Comparison of ENCODE assay signal across 12 mouse cellular contexts in the genomic region with DNA sequence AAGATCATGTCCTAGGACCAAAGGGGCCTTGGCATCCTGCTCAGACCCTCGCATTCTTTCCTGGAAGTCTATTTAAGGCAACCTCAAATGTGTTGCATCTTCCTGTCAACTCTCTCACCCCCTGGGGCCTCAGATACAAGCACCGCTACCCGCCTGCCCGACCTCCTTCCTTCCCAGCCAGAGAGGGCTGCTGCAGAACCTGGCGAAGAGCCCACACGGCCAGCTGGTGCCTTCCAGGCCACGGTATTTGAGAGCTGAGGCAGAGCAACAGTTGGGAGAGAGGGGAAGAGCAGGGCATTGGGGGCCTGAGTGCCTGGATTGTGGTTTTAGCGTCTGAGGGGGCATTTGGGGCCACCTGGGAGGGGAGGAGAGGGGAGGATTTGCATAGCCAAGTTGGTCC. TPM values are rescaled to one million over a fixed set of nuclear protein-coding genes. Genes with fewer than 3 reads are reported as not detected.
A peak's percentile ranks its signal among the peaks of the same experiment; 100 is the strongest.
DNase-seq lines count a peak whose midpoint lies in the region; ATAC-seq lines count a peak whose summit lies in the region.
"Had no signal": no experiment of that assay in that cellular context is flagged by ENCODE, and none has a peak within 500 bp of the region (broad histone marks: within the 10 kb centered on the region; RNA-seq: fewer than 3 reads in every experiment).

No protein-coding gene starts in this region.

- H3K36me3 ChIP-seq in hindbrain, embryonic 14.5 days (replicated peaks; ENCODE audit: control insufficient read depth, insufficient read depth), result no peaks in the 10 kb centered on the region
- H3K36me3 ChIP-seq in hindbrain, embryonic 16.5 days (ENCODE audit: control insufficient read depth, insufficient read depth, low read length), result no peaks in the 10 kb centered on the region
- H3K36me3 ChIP-seq: G1E; lung, embryonic 15.5 days had no signal

- H3K27ac ChIP-seq in hindbrain, embryonic 14.5 days, result no peak overlapping the region
- no peak overlapping the region for H3K27ac ChIP-seq in hindbrain, embryonic 16.5 days (ENCODE audit: low read depth, low read length)
- H3K27ac ChIP-seq: lung, embryonic 15.5 days had no signal

- no peak for ATAC-seq in hindbrain, embryonic 14.5 days (ENCODE audit: low FRiP score)
- no peak for ATAC-seq in hindbrain, embryonic 16.5 days
- ATAC-seq in common myeloid progenitor, adult 5-6 weeks (replicated peaks; ENCODE audit: low read depth, poor library complexity, severe bottlenecking), result peak; percentile 85

- no peaks in the 10 kb centered on the region for H3K27me3 ChIP-seq in hindbrain, embryonic 14.5 days (ENCODE audit: control insufficient read depth, insufficient read depth, low read length)
- H3K27me3 ChIP-seq in hindbrain, embryonic 16.5 days (replicated peaks; ENCODE audit: control insufficient read depth, insufficient read depth, low read length), result no peaks in the 10 kb centered on the region
- H3K27me3 ChIP-seq: lung, embryonic 15.5 days had no signal

- peak; percentile 66 for DNase-seq in hindbrain, embryonic 14.5 days (ENCODE audit: low spot score)
- DNase-seq in right cerebral cortex, adult 18-20 months, result peak; percentile 23
- no peak for DNase-seq in right cerebral cortex, adult 2 months (ENCODE audit: low spot score in 2 of 2)
- peak; percentile 55 for DNase-seq in thymus, postnatal 0 days (ENCODE audit: low spot score)
- no peak for DNase-seq in adrenal gland, adult 2 months
- no peak for DNase-seq in adrenal gland, adult 8-10 months
- DNase-seq: kidney, adult 2 months had no signal

- H3K4me2 ChIP-seq in hindbrain, embryonic 14.5 days (replicated peaks), result no peak overlapping the region
- no peak overlapping the region for H3K4me2 ChIP-seq in hindbrain, embryonic 16.5 days (ENCODE audit: low read length)
- H3K4me2 ChIP-seq: lung, embryonic 15.5 days had no signal

- no peaks in the 10 kb centered on the region for H3K9me3 ChIP-seq in hindbrain, embryonic 14.5 days (ENCODE audit: control insufficient read depth, low read length)
- H3K9me3 ChIP-seq in hindbrain, embryonic 16.5 days (ENCODE audit: control insufficient read depth, low read length), result no peaks in the 10 kb centered on the region
- H3K9me3 ChIP-seq: lung, embryonic 15.5 days had no signal

- no peaks in the 10 kb centered on the region for H3K4me1 ChIP-seq in hindbrain, embryonic 14.5 days (replicated peaks; ENCODE audit: control insufficient read depth, insufficient read depth, low read length)
- H3K4me1 ChIP-seq in hindbrain, embryonic 16.5 days (ENCODE audit: control insufficient read depth, insufficient read depth, low read depth, low read length), result peaks cover 4% of the 10 kb centered on the region

- no peak overlapping the region for H3K9ac ChIP-seq in hindbrain, embryonic 14.5 days
- no peak overlapping the region for H3K9ac ChIP-seq in hindbrain, embryonic 16.5 days (ENCODE audit: low read depth, low read length)
- H3K9ac ChIP-seq: lung, embryonic 15.5 days had no signal

- 24% methylated on average over 8 of the region's 8 CpGs for WGBS in hindbrain, embryonic 14.5 days
- WGBS in hindbrain, embryonic 16.5 days, result 23% methylated on average over 8 of the region's 8 CpGs

- H3K4me3 ChIP-seq in hindbrain, embryonic 14.5 days (replicated peaks; ENCODE audit: low read length), result no peak overlapping the region
- no peak overlapping the region for H3K4me3 ChIP-seq in hindbrain, embryonic 16.5 days (ENCODE audit: low read length)
- H3K4me3 ChIP-seq: lung, embryonic 15.5 days had no signal

RNA-seq across cellular contexts. Expression of gene Zfp683, which starts 1.1 kb away (rescaled TPM):
- not detected in 2 replicates for polyA plus RNA-seq in hindbrain, embryonic 14.5 days (2014; fragmentation: Nextera tagmentation; extraction: Ambion mirVana)
- polyA plus RNA-seq in hindbrain, embryonic 16.5 days (2015; fragmentation: Nextera tagmentation; extraction: Ambion mirVana), result not detected in 2 replicates
- total RNA-seq in common myeloid progenitor, adult 5-6 weeks (2017), result not detected in 2 replicates
- polyA plus RNA-seq in thymus, postnatal 0 days (2015; fragmentation: Nextera tagmentation; extraction: Ambion mirVana), result 0.57 and 0.60 TPM in 2 replicates
- under 1 TPM in 1 of 2 experiments, not detected in 1; 0.21 TPM for total RNA-seq in adrenal gland, adult 2 months (2021)
- 0.98 and 1.1 TPM in 2 replicates for polyA plus RNA-seq in adrenal gland, adult 2 months (2012; rRNA removed)
- under 1 TPM in 1 of 4 experiments, not detected in 3; 0.40 TPM for total RNA-seq in adrenal gland, adult 8-10 months (2022)
- total RNA-seq: G1E had no signal
- polyA plus RNA-seq: embryonic facial prominence, embryonic 11.5 days; G1E; lung, embryonic 15.5 days had no signal

RNA-seq across cellular contexts. Expression of gene Crybg2, which starts 8.1 kb away (rescaled TPM):
- polyA plus RNA-seq in hindbrain, embryonic 14.5 days (2014; fragmentation: Nextera tagmentation; extraction: Ambion mirVana), result 3.0 and 4.7 TPM in 2 replicates
- polyA plus RNA-seq in hindbrain, embryonic 16.5 days (2015; fragmentation: Nextera tagmentation; extraction: Ambion mirVana), result 3.7 and 5.3 TPM in 2 replicates
- not detected in 2 replicates for total RNA-seq in common myeloid progenitor, adult 5-6 weeks (2017)
- 6.1 and 6.4 TPM in 2 replicates for polyA plus RNA-seq in thymus, postnatal 0 days (2015; fragmentation: Nextera tagmentation; extraction: Ambion mirVana)
- under 1 TPM; 0.14 to 0.46 TPM for total RNA-seq in adrenal gland, adult 2 months (2021)
- 0.12 and 0.21 TPM in 2 replicates for polyA plus RNA-seq in adrenal gland, adult 2 months (2012; rRNA removed)
- not detected for total RNA-seq in adrenal gland, adult 8-10 months (2022)

RNA-seq across cellular contexts. Expression of gene Lin28a, which starts 33.9 kb away (rescaled TPM):
- polyA plus RNA-seq in hindbrain, embryonic 14.5 days (2014; fragmentation: Nextera tagmentation; extraction: Ambion mirVana), result 0.13 and 0.27 TPM in 2 replicates
- polyA plus RNA-seq in hindbrain, embryonic 16.5 days (2015; fragmentation: Nextera tagmentation; extraction: Ambion mirVana), result 0.16 and 0.35 TPM in 2 replicates
- 0.18 TPM in 1 of 2 replicates, not detected in the other for total RNA-seq in common myeloid progenitor, adult 5-6 weeks (2017)
- polyA plus RNA-seq in thymus, postnatal 0 days (2015; fragmentation: Nextera tagmentation; extraction: Ambion mirVana), result 0.04 and 0.13 TPM in 2 replicates
- total RNA-seq in adrenal gland, adult 2 months (2021), result not detected
- polyA plus RNA-seq in adrenal gland, adult 2 months (2012; rRNA removed), result not detected in 2 replicates
- not detected for total RNA-seq in adrenal gland, adult 8-10 months (2022)
- polyA plus RNA-seq: G1E; kidney, adult 2 months had no signal

RNA-seq across cellular contexts. Expression of gene Cd52, which starts 42.3 kb away (rescaled TPM):
- 1.7 and 2.4 TPM in 2 replicates for polyA plus RNA-seq in hindbrain, embryonic 14.5 days (2014; fragmentation: Nextera tagmentation; extraction: Ambion mirVana)
- 1.5 and 1.8 TPM in 2 replicates for polyA plus RNA-seq in hindbrain, embryonic 16.5 days (2015; fragmentation: Nextera tagmentation; extraction: Ambion mirVana)
- 215 and 234 TPM in 2 replicates for total RNA-seq in common myeloid progenitor, adult 5-6 weeks (2017)
- polyA plus RNA-seq in thymus, postnatal 0 days (2015; fragmentation: Nextera tagmentation; extraction: Ambion mirVana), result 1,124 and 1,206 TPM in 2 replicates
- total RNA-seq in adrenal gland, adult 2 months (2021), result 10 to 100 TPM; 17.0 to 23.2 TPM
- polyA plus RNA-seq in adrenal gland, adult 2 months (2012; rRNA removed), result 9.5 and 9.7 TPM in 2 replicates
- 10 to 100 TPM; 13.4 to 23.4 (median 19.6) TPM for total RNA-seq in adrenal gland, adult 8-10 months (2022)

RNA-seq across cellular contexts. Expression of gene Ubxn11, which starts 49.8 kb away (rescaled TPM):
- 17.5 and 22.2 TPM in 2 replicates for polyA plus RNA-seq in hindbrain, embryonic 14.5 days (2014; fragmentation: Nextera tagmentation; extraction: Ambion mirVana)
- polyA plus RNA-seq in hindbrain, embryonic 16.5 days (2015; fragmentation: Nextera tagmentation; extraction: Ambion mirVana), result 21.3 and 21.5 TPM in 2 replicates
- 10.6 and 13.3 TPM in 2 replicates for total RNA-seq in common myeloid progenitor, adult 5-6 weeks (2017)
- polyA plus RNA-seq in thymus, postnatal 0 days (2015; fragmentation: Nextera tagmentation; extraction: Ambion mirVana), result 15.1 and 15.2 TPM in 2 replicates
- 1 to 10 TPM; 5.4 to 6.7 TPM for total RNA-seq in adrenal gland, adult 2 months (2021)
- polyA plus RNA-seq in adrenal gland, adult 2 months (2012; rRNA removed), result 7.5 and 10.1 TPM in 2 replicates
- total RNA-seq in adrenal gland, adult 8-10 months (2022), result 10 to 100 TPM in 2 of 4 experiments, 1 to 10 TPM in 2; 6.0 to 21.7 (median 13.2) TPM

Comparison
In these comparisons a context has a peak if more than half of its experiments do, and no peak if none do; other contexts are left out.
1. DNase-seq: peak in hindbrain, embryonic 14.5 days (single experiment), right cerebral cortex, adult 18-20 months (single experiment) and thymus, postnatal 0 days (single experiment); none in right cerebral cortex, adult 2 months (0 of 2), adrenal gland, adult 2 months (single experiment) and adrenal gland, adult 8-10 months (single experiment).